Mouse (Mus musculus): ENCODE data around the gene Adamtsl4. TPM values are rescaled to one million over a fixed set of nuclear protein-coding genes. Genes with fewer than 3 reads are reported as not detected.

The Adamtsl4 gene
- polyA plus RNA-seq, 1 experiment from 2014 or later = 7.0 TPM

DNA sequence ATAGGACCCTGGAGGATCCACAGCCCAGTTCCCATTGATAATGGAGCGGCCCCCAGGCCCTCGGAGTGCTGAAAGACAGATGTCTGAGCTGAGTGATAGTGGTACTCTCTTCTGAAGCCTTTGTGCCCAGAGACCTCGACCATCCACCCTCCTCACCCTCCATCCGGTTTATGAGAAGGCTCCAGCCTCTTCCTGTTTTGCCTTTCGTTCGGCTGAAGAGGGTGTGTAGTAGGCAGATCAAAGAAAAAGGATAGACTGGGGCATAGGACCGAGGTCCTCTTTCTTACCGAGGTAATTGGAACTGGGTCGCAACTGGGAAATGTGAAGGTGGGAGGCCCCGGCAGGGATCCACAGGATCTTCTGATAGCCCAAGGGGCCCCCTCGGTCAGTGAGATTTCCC is 6.4 kb downstream of the Adamtsl4 start:
- peak overlapping the region; percentile 35; the same call in 1 of the 2 replicates for H3K9ac ChIP-seq (ENCODE audit: low read length)
- peaks cover 31 to 43% of the 10 kb centered on the region in 2 experiments for H3K4me1 ChIP-seq (ENCODE audit: control insufficient read depth in 2 of 2, insufficient read depth in 2 of 2, low read length in 2 of 2)
- H3K4me2 ChIP-seq (ENCODE audit: low read length) = 0 out of 2 replicates have a peak overlapping the region, but pooled peaks have one; percentile 5
- no peak for ATAC-seq (ENCODE audit: insufficient number of reproducible peaks, insufficient read depth, low FRiP score, low read depth)
- no peaks in the 10 kb centered on the region for H3K27me3 ChIP-seq (ENCODE audit: control insufficient read depth, insufficient read depth, low read length)
- H3K9me3 ChIP-seq (ENCODE audit: control insufficient read depth, low read length) = no peaks in the 10 kb centered on the region
- WGBS = 13% methylated on average over 11 of the region's 11 CpGs
- H3K27ac ChIP-seq (replicated peaks in 1 of 2; ENCODE audit: control insufficient read depth in 1 of 2, insufficient read depth in 1 of 2, low read depth in 2 of 2, low read length in 2 of 2) = no peak overlapping the region
- H3K36me3 ChIP-seq (ENCODE audit: control insufficient read depth, insufficient read depth, low read length) = peaks cover 4% of the 10 kb centered on the region; the same call in 1 of the 2 replicates
- H3K4me3 ChIP-seq (ENCODE audit: control insufficient read depth in 1 of 2, insufficient read depth in 1 of 2, low read depth in 1 of 2, low read length in 2 of 2) = no peak overlapping the region

DNA sequence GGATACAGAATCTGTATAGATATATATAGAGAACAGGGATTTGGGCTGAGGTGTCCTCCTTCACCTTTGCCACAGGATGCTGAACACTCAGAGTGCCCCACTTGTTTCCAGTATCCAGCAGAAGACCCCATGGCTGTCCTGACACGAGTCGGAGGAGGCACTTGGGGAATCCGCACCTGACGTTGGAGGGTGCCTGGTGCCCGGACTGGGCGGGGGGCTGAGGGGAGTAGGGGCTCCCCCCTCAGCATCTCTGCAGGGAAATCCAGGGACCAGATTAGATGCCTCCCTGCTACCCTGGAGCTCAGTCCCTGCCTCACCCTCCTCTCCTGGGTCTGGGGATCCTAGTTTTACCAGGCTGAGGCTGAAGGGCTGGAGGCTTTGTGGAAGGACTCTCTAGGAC is 7.0 kb downstream of the Adamtsl4 start:
- Histone ChIP-seq H3K9ac (ENCODE audit: low read length) (no peak overlapping the region; the same call in 1 of the 2 replicates), H3K4me1 (ENCODE audit: control insufficient read depth in 2 of 2, insufficient read depth in 2 of 2, low read length in 2 of 2) (peaks cover 34 to 43% of the 10 kb centered on the region in 2 experiments), H3K27ac (replicated peaks in 1 of 2; ENCODE audit: control insufficient read depth in 1 of 2, insufficient read depth in 1 of 2, low read depth in 2 of 2, low read length in 2 of 2) (no peak overlapping the region), H3K4me3 (ENCODE audit: control insufficient read depth in 1 of 2, insufficient read depth in 1 of 2, low read depth in 1 of 2, low read length in 2 of 2) (no peak overlapping the region), H3K9me3 (ENCODE audit: control insufficient read depth, low read length) (no peaks in the 10 kb centered on the region), H3K36me3 (ENCODE audit: control insufficient read depth, insufficient read depth, low read length) (peaks cover 4% of the 10 kb centered on the region; the same call in 1 of the 2 replicates), H3K4me2 (ENCODE audit: low read length) (no peak overlapping the region), H3K27me3 (ENCODE audit: control insufficient read depth, insufficient read depth, low read length) (no peaks in the 10 kb centered on the region)
- ATAC-seq (ENCODE audit: insufficient number of reproducible peaks, insufficient read depth, low FRiP score, low read depth) = no peak
- WGBS = 64% methylated on average over 6 of the region's 6 CpGs

DNA sequence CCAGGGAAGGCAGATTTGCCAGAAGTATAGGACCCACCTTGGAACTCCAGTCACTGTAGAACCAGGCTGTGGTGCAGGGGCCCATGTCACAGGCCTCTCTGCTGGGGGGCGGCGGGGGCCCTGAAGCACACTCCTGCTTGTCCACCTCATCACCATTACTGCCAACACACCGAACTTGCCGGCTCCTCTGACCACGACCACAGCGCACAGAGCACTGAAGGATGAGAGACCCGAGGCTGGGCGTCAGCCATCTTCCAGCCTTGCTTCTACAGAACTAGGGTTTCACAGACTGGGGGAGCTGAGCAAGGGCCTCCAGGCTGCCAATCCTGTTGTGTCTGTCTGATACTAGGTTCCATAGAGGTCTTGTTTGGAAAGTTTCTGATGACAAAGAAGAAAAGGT is 8.2 kb downstream of the Adamtsl4 start:
- Histone ChIP-seq H3K4me3 (ENCODE audit: control insufficient read depth in 1 of 2, insufficient read depth in 1 of 2, low read depth in 1 of 2, low read length in 2 of 2) (no peak overlapping the region), H3K9ac (ENCODE audit: low read length) (no peak overlapping the region), H3K27me3 (ENCODE audit: control insufficient read depth, insufficient read depth, low read length) (no peaks in the 10 kb centered on the region), H3K9me3 (ENCODE audit: control insufficient read depth, low read length) (no peaks in the 10 kb centered on the region), H3K27ac (replicated peaks in 1 of 2; ENCODE audit: control insufficient read depth in 1 of 2, insufficient read depth in 1 of 2, low read depth in 2 of 2, low read length in 2 of 2) (no peak overlapping the region), H3K4me2 (ENCODE audit: low read length) (no peak overlapping the region), H3K36me3 (ENCODE audit: control insufficient read depth, insufficient read depth, low read length) (peaks cover 4% of the 10 kb centered on the region; the same call in 1 of the 2 replicates), H3K4me1 (ENCODE audit: control insufficient read depth in 2 of 2, insufficient read depth in 2 of 2, low read length in 2 of 2) (peaks cover 38 to 46% of the 10 kb centered on the region in 2 experiments)
- no peak for ATAC-seq (ENCODE audit: insufficient number of reproducible peaks, insufficient read depth, low FRiP score, low read depth)
- 89% methylated on average over 8 of the region's 8 CpGs for WGBS

DNA sequence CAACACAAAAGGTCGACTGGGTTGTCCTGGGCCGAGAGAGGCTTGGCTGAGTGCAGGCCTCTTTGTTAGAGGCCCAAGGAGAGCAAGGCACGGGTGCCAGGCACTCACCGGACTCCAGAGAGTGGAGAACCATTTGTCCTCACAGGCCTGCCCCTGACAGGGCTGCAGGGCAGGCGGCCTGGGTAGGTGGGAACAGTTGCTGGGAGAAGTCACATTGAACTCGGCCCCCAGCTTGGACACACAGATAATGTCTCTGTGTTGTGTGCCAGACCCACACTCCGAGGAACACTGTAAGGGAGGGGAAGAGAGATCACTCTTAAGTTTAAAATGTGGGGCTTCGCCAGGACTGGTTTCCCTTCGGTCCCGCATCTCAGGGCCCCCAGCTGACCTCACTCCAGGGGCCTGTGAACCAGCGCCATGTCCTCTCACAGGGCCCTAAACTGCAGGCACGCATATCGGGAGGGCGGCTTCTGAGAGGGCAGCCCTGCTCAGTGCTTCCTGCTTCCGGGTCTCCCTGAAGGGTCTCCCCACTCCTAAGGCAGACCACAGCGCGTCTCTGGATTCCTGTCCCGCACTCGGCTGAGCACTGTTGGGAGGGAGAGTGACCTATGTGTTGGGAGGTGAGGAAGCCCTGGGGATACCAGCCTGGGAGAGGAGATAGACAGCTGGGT is 10.2 kb downstream of the Adamtsl4 start:
- H3K36me3 ChIP-seq (ENCODE audit: control insufficient read depth, insufficient read depth, low read length) = peaks cover 10% of the 10 kb centered on the region; the same call in 1 of the 2 replicates
- H3K9me3 ChIP-seq (ENCODE audit: control insufficient read depth, low read length) = no peaks in the 10 kb centered on the region
- peaks cover 52 to 62% of the 10 kb centered on the region in 2 experiments for H3K4me1 ChIP-seq (ENCODE audit: control insufficient read depth in 2 of 2, insufficient read depth in 2 of 2, low read length in 2 of 2)
- H3K27me3 ChIP-seq (ENCODE audit: control insufficient read depth, insufficient read depth, low read length) = no peaks in the 10 kb centered on the region
- H3K4me3 ChIP-seq (ENCODE audit: control insufficient read depth in 1 of 2, insufficient read depth in 1 of 2, low read depth in 1 of 2, low read length in 2 of 2) = no peak overlapping the region
- 66% methylated on average over 19 of the region's 19 CpGs for WGBS
- peak overlapping the region in 1 of 2 experiments; percentile 97; a peak in 1 of 4 replicates for H3K27ac ChIP-seq (replicated peaks in 1 of 2; ENCODE audit: control insufficient read depth in 1 of 2, insufficient read depth in 1 of 2, low read depth in 2 of 2, low read length in 2 of 2)
- no peak overlapping the region for H3K4me2 ChIP-seq (ENCODE audit: low read length)
- no peak for ATAC-seq (ENCODE audit: insufficient number of reproducible peaks, insufficient read depth, low FRiP score, low read depth)
- no peak overlapping the region for H3K9ac ChIP-seq (ENCODE audit: low read length)

DNA sequence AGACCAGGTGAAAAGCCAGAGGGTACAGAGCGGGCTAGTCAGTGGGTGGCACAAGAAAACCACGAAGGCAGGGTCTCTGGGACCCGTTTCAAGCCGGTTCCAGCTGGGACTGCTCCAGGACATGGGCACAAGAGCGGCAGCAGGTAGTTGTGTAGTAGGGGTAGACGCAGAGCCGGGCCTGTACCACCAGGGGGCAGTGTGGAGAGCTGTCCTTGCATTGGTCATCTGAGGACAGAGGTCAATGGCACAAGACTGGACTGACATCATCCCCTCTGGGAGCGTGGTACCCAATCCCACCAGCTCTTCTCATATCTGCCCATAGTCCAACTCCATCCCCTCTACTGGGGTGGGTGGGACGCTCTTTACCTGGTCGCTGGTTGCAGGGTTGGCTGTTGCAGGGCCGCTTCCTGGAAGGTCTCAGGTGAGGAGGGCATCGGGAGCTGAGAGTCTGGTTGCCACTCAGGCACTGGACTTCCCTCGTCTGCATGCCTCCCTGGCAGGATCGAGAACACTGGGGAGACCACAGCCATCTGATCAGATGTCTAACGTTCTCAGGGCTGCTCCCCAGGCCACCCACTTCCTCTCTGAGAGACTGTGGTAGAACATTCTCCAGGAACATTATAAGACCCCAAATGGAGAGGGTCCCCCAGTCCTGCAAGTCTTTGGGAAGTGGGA is 10.8 kb downstream of the Adamtsl4 start:
- Histone ChIP-seq H3K4me2 (ENCODE audit: low read length) (no peak overlapping the region), H3K27me3 (ENCODE audit: control insufficient read depth, insufficient read depth, low read length) (no peaks in the 10 kb centered on the region), H3K9me3 (ENCODE audit: control insufficient read depth, low read length) (no peaks in the 10 kb centered on the region), H3K9ac (ENCODE audit: low read length) (peak overlapping the region; percentile 67; the same call in 1 of the 2 replicates), H3K4me1 (ENCODE audit: control insufficient read depth in 2 of 2, insufficient read depth in 2 of 2, low read length in 2 of 2) (peaks cover 56 to 69% of the 10 kb centered on the region in 2 experiments), H3K27ac (replicated peaks in 1 of 2; ENCODE audit: control insufficient read depth in 1 of 2, insufficient read depth in 1 of 2, low read depth in 2 of 2, low read length in 2 of 2) (peak overlapping the region in 1 of 2 experiments; percentile 97; a peak in 2 of 4 replicates), H3K36me3 (ENCODE audit: control insufficient read depth, insufficient read depth, low read length) (peaks cover 10% of the 10 kb centered on the region; the same call in 1 of the 2 replicates), H3K4me3 (ENCODE audit: control insufficient read depth in 1 of 2, insufficient read depth in 1 of 2, low read depth in 1 of 2, low read length in 2 of 2) (no peak overlapping the region)
- WGBS = 50% methylated on average over 15 of the region's 15 CpGs
- ATAC-seq (ENCODE audit: insufficient number of reproducible peaks, insufficient read depth, low FRiP score, low read depth) = no peak

DNA sequence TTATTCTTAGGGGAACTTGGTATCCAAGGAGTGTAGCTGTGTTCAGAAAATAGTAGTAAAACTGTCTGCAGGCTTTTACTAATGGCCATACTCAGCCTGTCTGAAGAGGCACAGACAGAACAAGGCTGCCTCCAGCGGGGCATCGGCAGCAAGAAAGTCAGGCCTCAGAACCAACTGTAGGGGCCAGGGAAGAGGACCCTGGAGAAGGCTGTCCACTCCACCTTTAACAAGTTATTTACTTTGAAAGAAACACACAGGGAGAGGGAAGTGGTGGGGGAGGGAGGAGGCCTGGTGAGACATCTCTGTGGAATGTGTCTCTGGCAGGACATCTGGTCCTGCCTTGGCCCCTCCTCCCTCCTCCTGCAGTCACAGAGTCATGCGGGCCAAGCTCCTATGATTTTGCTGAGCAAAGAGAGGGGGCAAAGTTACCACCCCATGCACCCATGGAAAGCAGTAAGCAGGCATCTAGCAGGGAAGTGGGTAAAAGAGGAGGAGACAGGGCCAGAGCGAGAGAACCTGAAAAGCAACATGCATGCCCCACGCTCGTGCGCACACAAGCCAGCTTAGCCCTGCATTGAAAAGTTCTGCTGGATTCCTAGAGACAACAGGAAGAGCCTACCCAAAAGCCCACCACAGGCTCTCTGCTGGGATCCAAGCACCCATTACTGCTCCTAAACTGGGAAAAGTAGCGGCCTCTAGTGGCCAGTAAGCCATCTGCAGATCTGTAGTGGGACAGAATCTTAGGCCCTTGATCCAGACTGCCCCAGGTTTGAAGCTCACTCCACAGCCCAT is 12.2 kb downstream of the Adamtsl4 start:
- ATAC-seq (ENCODE audit: insufficient number of reproducible peaks, insufficient read depth, low FRiP score, low read depth) = peak; percentile 24
- peaks cover 16% of the 10 kb centered on the region; the same call in 1 of the 2 replicates for H3K36me3 ChIP-seq (ENCODE audit: control insufficient read depth, insufficient read depth, low read length)
- H3K4me3 ChIP-seq (ENCODE audit: control insufficient read depth in 1 of 2, insufficient read depth in 1 of 2, low read depth in 1 of 2, low read length in 2 of 2) = peak overlapping the region in 1 of 2 experiments; percentile 12; a peak in 1 of 4 replicates
- peak overlapping the region; percentile 58 for H3K4me2 ChIP-seq (ENCODE audit: low read length)
- no peaks in the 10 kb centered on the region for H3K27me3 ChIP-seq (ENCODE audit: control insufficient read depth, insufficient read depth, low read length)
- H3K9ac ChIP-seq (ENCODE audit: low read length) = peak overlapping the region; percentile 67
- peaks cover 48 to 59% of the 10 kb centered on the region in 2 experiments for H3K4me1 ChIP-seq (ENCODE audit: control insufficient read depth in 2 of 2, insufficient read depth in 2 of 2, low read length in 2 of 2)
- H3K27ac ChIP-seq (replicated peaks in 1 of 2; ENCODE audit: control insufficient read depth in 1 of 2, insufficient read depth in 1 of 2, low read depth in 2 of 2, low read length in 2 of 2) = peak overlapping the region; percentile 74 to 97
- no peaks in the 10 kb centered on the region for H3K9me3 ChIP-seq (ENCODE audit: control insufficient read depth, low read length)
- 12% methylated on average over 8 of the region's 8 CpGs for WGBS

DNA sequence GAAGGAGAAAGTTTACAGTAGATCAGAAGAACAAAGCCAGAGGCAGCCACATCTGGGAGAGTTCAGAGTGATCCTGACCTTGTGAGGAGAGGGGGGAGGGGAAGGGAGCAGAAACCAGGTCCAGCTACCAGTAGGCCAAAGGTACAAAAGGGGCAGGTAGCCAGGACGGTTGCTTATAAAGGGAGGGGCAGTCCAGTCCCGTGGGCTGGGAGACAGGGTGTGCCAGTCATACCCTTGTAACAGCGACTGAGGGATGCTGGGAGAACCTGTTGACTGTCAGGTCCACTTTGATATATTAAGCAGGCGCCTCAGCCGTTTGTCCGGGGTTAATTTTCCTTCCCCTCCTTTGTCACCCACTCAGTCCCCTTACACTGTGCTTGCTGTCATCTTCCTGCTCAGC is 12.9 kb downstream of the Adamtsl4 start:
- Histone ChIP-seq H3K4me3 (ENCODE audit: control insufficient read depth in 1 of 2, insufficient read depth in 1 of 2, low read depth in 1 of 2, low read length in 2 of 2) (peak overlapping the region in 1 of 2 experiments; percentile 12; a peak in 1 of 4 replicates), H3K9me3 (ENCODE audit: control insufficient read depth, low read length) (no peaks in the 10 kb centered on the region), H3K9ac (ENCODE audit: low read length) (peak overlapping the region; percentile 67), H3K4me2 (ENCODE audit: low read length) (peak overlapping the region; percentile 58), H3K27me3 (ENCODE audit: control insufficient read depth, insufficient read depth, low read length) (no peaks in the 10 kb centered on the region), H3K36me3 (ENCODE audit: control insufficient read depth, insufficient read depth, low read length) (peaks cover 19% of the 10 kb centered on the region; the same call in 1 of the 2 replicates), H3K4me1 (ENCODE audit: control insufficient read depth in 2 of 2, insufficient read depth in 2 of 2, low read length in 2 of 2) (peaks cover 46 to 59% of the 10 kb centered on the region in 2 experiments), H3K27ac (replicated peaks in 1 of 2; ENCODE audit: control insufficient read depth in 1 of 2, insufficient read depth in 1 of 2, low read depth in 2 of 2, low read length in 2 of 2) (peak overlapping the region; percentile 74 to 97)
- WGBS = 8% methylated on average over 6 of the region's 6 CpGs
- ATAC-seq (ENCODE audit: insufficient number of reproducible peaks, insufficient read depth, low FRiP score, low read depth) = no peak
